ENCODE assay signal across 26 mouse cellular contexts in the genomic region with DNA sequence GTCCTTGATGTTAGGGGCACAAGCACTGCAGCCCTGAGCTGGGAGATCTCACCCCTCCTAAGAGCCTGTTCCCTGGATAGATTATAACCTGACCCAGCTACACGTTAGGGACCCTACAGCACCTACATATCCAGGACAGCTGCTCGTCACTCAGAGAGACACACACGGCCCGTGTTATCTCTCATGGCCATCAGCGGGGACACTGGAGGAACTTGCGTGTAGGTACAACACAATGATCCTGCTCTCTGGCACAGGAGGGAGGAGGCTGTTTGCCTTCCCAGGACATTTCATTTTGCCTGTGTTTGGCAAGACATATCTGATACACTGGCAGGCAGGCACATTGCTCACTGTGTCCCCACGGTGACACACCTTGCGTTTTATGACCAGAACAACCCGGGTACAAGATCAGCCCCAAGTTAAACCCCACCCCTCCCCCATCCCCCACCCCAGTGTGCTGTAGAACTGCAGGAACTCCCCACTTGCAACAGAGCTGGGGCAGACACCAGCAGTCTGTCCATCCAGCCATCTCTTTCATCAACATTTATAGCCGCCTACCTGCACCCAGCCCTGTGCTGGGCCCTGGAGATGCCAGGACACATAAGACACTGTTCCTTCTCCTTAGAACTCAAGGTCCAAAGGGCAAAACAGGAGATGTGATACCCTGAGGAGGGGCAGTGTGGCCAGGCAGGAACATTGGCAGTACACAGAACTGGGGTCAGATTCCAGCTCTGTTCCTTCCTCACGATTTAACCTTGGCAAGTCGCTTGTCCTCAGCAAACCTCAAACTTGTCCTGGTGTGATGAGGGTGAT. TPM values are rescaled to one million over a fixed set of nuclear protein-coding genes. Genes with fewer than 3 reads are reported as not detected.
A peak's percentile ranks its signal among the peaks of the same experiment; 100 is the strongest.
DNase-seq lines count a peak whose midpoint lies in the region; ATAC-seq and TF ChIP-seq lines count a peak whose summit lies in the region.
"Had no signal": no experiment of that assay in that cellular context is flagged by ENCODE, and none has a peak within 500 bp of the region (broad histone marks: within the 10 kb centered on the region; RNA-seq: fewer than 3 reads in every experiment).

No protein-coding gene starts in this region.

- no peaks in the 10 kb centered on the region for H3K27me3 ChIP-seq in liver, adult 2 months (ENCODE audit: control insufficient read depth, insufficient read depth, low read length)
- H3K27me3 ChIP-seq in intestine, embryonic 15.5 days (replicated peaks): no peaks in the 10 kb centered on the region
- no peaks in the 10 kb centered on the region for H3K27me3 ChIP-seq in small intestine, adult 2 months (ENCODE audit: control insufficient read depth, insufficient read depth, low read length)
- H3K27me3 ChIP-seq: embryonic facial prominence, embryonic 15.5 days; lung, embryonic 15.5 days; megakaryocyte, embryonic 14.5 days; midbrain, embryonic 13.5 days had no signal

- no peaks in the 10 kb centered on the region for H3K9me3 ChIP-seq in intestine, embryonic 15.5 days
- H3K9me3 ChIP-seq: embryonic facial prominence, embryonic 15.5 days; heart, embryonic 10.5 days; lung, embryonic 15.5 days; megakaryocyte, embryonic 14.5 days; midbrain, embryonic 13.5 days had no signal

- DNase-seq in gastrocnemius, adult 18-20 months (ENCODE audit: low spot score): peak; percentile 70
- DNase-seq in gastrocnemius, postnatal 4 days (ENCODE audit: low spot score in 2 of 2): no peak
- DNase-seq in liver, adult 2 months (ENCODE audit: extremely low read depth, low read depth, low spot score): peak; percentile 99
- no peak for DNase-seq in liver
- no peak for DNase-seq in adrenal gland, postnatal 10 days
- DNase-seq: adrenal gland, adult 8-10 months; cerebellum, adult 2 months; left cerebral cortex, postnatal 4 days; lung, postnatal 36 days; spleen, adult 18-20 months; thymus, postnatal 36 days had no signal

- no peaks in the 10 kb centered on the region for H3K36me3 ChIP-seq in liver, adult 2 months (ENCODE audit: control insufficient read depth, insufficient read depth, low read length)
- no peaks in the 10 kb centered on the region for H3K36me3 ChIP-seq in intestine, embryonic 15.5 days
- H3K36me3 ChIP-seq in small intestine, adult 2 months (ENCODE audit: control insufficient read depth, insufficient read depth, low read length): no peaks in the 10 kb centered on the region
- H3K36me3 ChIP-seq: embryonic facial prominence, embryonic 15.5 days; heart, embryonic 10.5 days; lung, embryonic 15.5 days; midbrain, embryonic 13.5 days had no signal

- H3K79me2 ChIP-seq in liver, adult 2 months (ENCODE audit: control insufficient read depth, insufficient read depth, low read length): no peaks in the 10 kb centered on the region

- no peak overlapping the region for H3K4me2 ChIP-seq in intestine, embryonic 15.5 days (replicated peaks)
- H3K4me2 ChIP-seq: embryonic facial prominence, embryonic 15.5 days; lung, embryonic 15.5 days; midbrain, embryonic 13.5 days had no signal

- peak overlapping the region; percentile 7 for H3K4me3 ChIP-seq in liver, adult 2 months (ENCODE audit: insufficient read depth, low read depth, low read length)
- no peak overlapping the region for H3K4me3 ChIP-seq in intestine, embryonic 15.5 days (replicated peaks)
- peak overlapping the region; percentile 16; the same call in 1 of the 2 replicates for H3K4me3 ChIP-seq in small intestine, adult 2 months (ENCODE audit: low read depth, low read length)
- H3K4me3 ChIP-seq: embryonic facial prominence, embryonic 15.5 days; heart, embryonic 10.5 days; lung, embryonic 15.5 days; megakaryocyte, embryonic 14.5 days; midbrain, embryonic 13.5 days had no signal

- 32% methylated on average over 12 of the region's 12 CpGs for WGBS in liver, adult 2 months
- 62% methylated on average over 12 of the region's 12 CpGs for WGBS in intestine, embryonic 15.5 days
- 27% methylated on average over 12 of the region's 12 CpGs for WGBS in small intestine, adult 2 months

- H3K4me1 ChIP-seq in liver, adult 2 months (ENCODE audit: control insufficient read depth, insufficient read depth, low read length): peaks cover 27% of the 10 kb centered on the region
- H3K4me1 ChIP-seq in intestine, embryonic 15.5 days (replicated peaks): peaks cover 22% of the 10 kb centered on the region
- peaks cover 25% of the 10 kb centered on the region; the same call in 1 of the 2 replicates for H3K4me1 ChIP-seq in small intestine, adult 2 months (ENCODE audit: control insufficient read depth, insufficient read depth, insufficient read length, low read length)
- H3K4me1 ChIP-seq: embryonic facial prominence, embryonic 15.5 days had no signal

- peak; percentile 89 for ATAC-seq in intestine, embryonic 15.5 days
- no peak for ATAC-seq in monocyte, adult 5-6 weeks (replicated peaks; ENCODE audit: insufficient number of reproducible peaks, low FRiP score, low TSS enrichment, poor library complexity, severe bottlenecking)
- ATAC-seq: activated CD4-positive, CD25-positive, alpha-beta regulatory T cell, adult 4 months; forebrain, embryonic 14.5 days; hindbrain, embryonic 16.5 days; midbrain, embryonic 13.5 days had no signal

- TF ChIP-seq POLR2A in liver, adult 2 months (IDR thresholded peaks at IDR 0.05; ENCODE audit: extremely low read depth, insufficient read depth, low read length): no peak
- peak; percentile 26; the same call in 1 of the 2 replicates for TF ChIP-seq POLR2A in small intestine, adult 2 months (IDR thresholded peaks at IDR 0.05; ENCODE audit: low read depth, low read length)

- peak overlapping the region; percentile 93 for H3K27ac ChIP-seq in liver, adult 2 months (replicated peaks; ENCODE audit: insufficient read depth, low read depth, low read length)
- H3K27ac ChIP-seq in intestine, embryonic 15.5 days: peak overlapping the region; percentile 78
- H3K27ac ChIP-seq in small intestine, adult 2 months (ENCODE audit: insufficient read depth, low read depth, low read length): peak overlapping the region; percentile 99
- H3K27ac ChIP-seq: embryonic facial prominence, embryonic 15.5 days; liver, embryonic 14.5 days; lung, embryonic 15.5 days; midbrain, embryonic 13.5 days had no signal

- H3K9ac ChIP-seq in liver, adult 2 months (ENCODE audit: low read depth, low read length): peak overlapping the region; percentile 50
- H3K9ac ChIP-seq in intestine, embryonic 15.5 days: no peak overlapping the region
- H3K9ac ChIP-seq: embryonic facial prominence, embryonic 15.5 days; liver, embryonic 14.5 days; lung, embryonic 15.5 days; midbrain, embryonic 13.5 days had no signal

- TF ChIP-seq CTCF in liver, adult 2 months (IDR thresholded peaks at IDR 0.05; ENCODE audit: low read depth, low read length): no peak
- TF ChIP-seq CTCF in small intestine, adult 2 months (IDR thresholded peaks at IDR 0.05; ENCODE audit: extremely low read depth, insufficient read length, insufficient replicate concordance, low read depth, low read length): no peak

RNA-seq across cellular contexts. Expression of a gene that starts 1.2 kb away (rescaled TPM):
- total RNA-seq in gastrocnemius, adult 18-20 months (2021): 1 to 10 TPM; 3.0 to 4.0 TPM
- total RNA-seq in gastrocnemius, postnatal 4 days (2021): under 1 TPM in 1 of 2 experiments, not detected in 1; 0.73 TPM
- total RNA-seq in liver, adult 2 months (2014; rRNA removed): 4.0 and 4.1 TPM in 2 replicates
- 1.4 and 2.9 TPM in 2 replicates for polyA plus RNA-seq in liver, adult 2 months (2012; rRNA removed)
- polyA plus RNA-seq in intestine, embryonic 15.5 days (2015; fragmentation: Nextera tagmentation; extraction: Ambion mirVana): 15.1 and 15.3 TPM in 2 replicates
- polyA plus RNA-seq in small intestine, adult 2 months (2012; rRNA removed): 0.13 and 0.65 TPM in 2 replicates
- 0.87 TPM in 1 of 3 replicates, not detected in the others for total RNA-seq in monocyte, adult 5-6 weeks (2017)
- 1 to 10 TPM; 2.1 to 2.2 TPM for total RNA-seq in adrenal gland, postnatal 10 days (2021)
- total RNA-seq: hematopoietic stem cell, adult 5-6 weeks had no signal
- polyA plus RNA-seq: activated CD4-positive, CD25-positive, alpha-beta regulatory T cell, adult 4 months; forebrain, embryonic 14.5 days; gonadal fat pad, adult 2 months; hindbrain, embryonic 16.5 days; midbrain, embryonic 13.5 days; neural tube, embryonic 11.5 days had no signal

RNA-seq across cellular contexts. Expression of a gene that starts 34.1 kb away (rescaled TPM):
- total RNA-seq in gastrocnemius, adult 18-20 months (2021): 10 to 100 TPM; 11.4 to 71.8 TPM
- total RNA-seq in gastrocnemius, postnatal 4 days (2021): 10 to 100 TPM; 21.5 to 23.7 TPM
- total RNA-seq in liver, adult 2 months (2014; rRNA removed): 17.0 and 22.3 TPM in 2 replicates
- polyA plus RNA-seq in liver, adult 2 months (2012; rRNA removed): 6.3 and 10.3 TPM in 2 replicates
- 10.1 and 12.0 TPM in 2 replicates for polyA plus RNA-seq in intestine, embryonic 15.5 days (2015; fragmentation: Nextera tagmentation; extraction: Ambion mirVana)
- 33.5 and 65.6 TPM in 2 replicates for polyA plus RNA-seq in small intestine, adult 2 months (2012; rRNA removed)
- total RNA-seq in monocyte, adult 5-6 weeks (2017): 12.9 to 19.7 TPM (median 18.0 TPM) in 3 replicates
- 10 to 100 TPM; 15.4 to 38.4 TPM for total RNA-seq in adrenal gland, postnatal 10 days (2021)
- polyA plus RNA-seq: activated CD4-positive, CD25-positive, alpha-beta regulatory T cell, adult 4 months had no signal

Comparison
In these comparisons a context has a peak if more than half of its experiments do, and no peak if none do; other contexts are left out.
1. DNase-seq: peak in gastrocnemius, adult 18-20 months (single experiment) and liver, adult 2 months (single experiment); none in gastrocnemius, postnatal 4 days (0 of 2), liver (single experiment) and adrenal gland, postnatal 10 days (single experiment).
2. Peak in every context shown above with its lines, with median percentiles within 50 percentile points of each other: H3K27ac ChIP-seq.